Mouse (Mus musculus): ENCODE results near the gene Usp5.
"Not testable (repeated sequence)": the region's sequence is repeated elsewhere in the genome, so short reads cannot be mapped to it uniquely, and the experiment has no call there.

The Usp5 gene

GRCm38 (mm10) chr6:124811701-124812560 lies 17.4 kb downstream of the Usp5 start:
- DNase-seq, result no peak

GRCm38 (mm10) chr6:124811403-124811665 lies 17.9 kb downstream of the Usp5 start:
- no peak for DNase-seq

GRCm38 (mm10) chr6:124810566-124811402 lies 18.5 kb downstream of the Usp5 start:
- DNase-seq, result not testable (repeated sequence)

- DNase-seq, result peak; percentile 29 to 49
Observed at GRCm38 (mm10) chr6:124809775-124810538, 19.3 kb downstream of the Usp5 start.

- DNase-seq, result peak; percentile 90 to 93
Observed at GRCm38 (mm10) chr6:124809052-124809774, 20.1 kb downstream of the Usp5 start.

GRCm38 (mm10) chr6:124808358-124809012 lies 20.8 kb downstream of the Usp5 start, which contains the start of gene Spsb2:
Gene Spsb2, plus strand, starts transcription at chr6:124808661.
- DNase-seq, result peak; percentile 76 to 79

GRCm38 (mm10) chr6:124807986-124808357 lies 21.3 kb downstream of the Usp5 start:
- DNase-seq, result peak in 1 of 2 experiments; percentile 14

- peak in 1 of 2 experiments; percentile 15 for DNase-seq
Observed at GRCm38 (mm10) chr6:124807366-124807765, 21.9 kb downstream of the Usp5 start.

- DNase-seq, result peak in 1 of 2 experiments; percentile 33
Observed at GRCm38 (mm10) chr6:124806446-124807140, 22.7 kb downstream of the Usp5 start.

- peak; percentile 94 to 97 for DNase-seq
Observed at GRCm38 (mm10) chr6:124805341-124806321, 23.7 kb downstream of the Usp5 start.

- DNase-seq, result no peak
Observed at GRCm38 (mm10) chr6:124804341-124804740, 24.9 kb downstream of the Usp5 start.

- not testable (repeated sequence) for DNase-seq
Observed at GRCm38 (mm10) chr6:124803691-124804090, 25.6 kb downstream of the Usp5 start.

- no peak for DNase-seq
Observed at GRCm38 (mm10) chr6:124803061-124803460, 26.2 kb downstream of the Usp5 start.

- not testable (repeated sequence) for DNase-seq
Observed at GRCm38 (mm10) chr6:124802400-124802799, 26.9 kb downstream of the Usp5 start.

- DNase-seq, result no peak
Observed at GRCm38 (mm10) chr6:124796200-124796599, 33.1 kb downstream of the Usp5 start.

GRCm38 (mm10) chr6:124795781-124796180 lies 33.5 kb downstream of the Usp5 start:
- DNase-seq, result no peak

- DNase-seq, result no peak
Observed at GRCm38 (mm10) chr6:124791911-124792310, 37.4 kb downstream of the Usp5 start.

- no peak for DNase-seq
Observed at GRCm38 (mm10) chr6:124790121-124790520, 39.2 kb downstream of the Usp5 start.

GRCm38 (mm10) chr6:124789519-124789918 lies 39.8 kb downstream of the Usp5 start:
- no peak for DNase-seq

GRCm38 (mm10) chr6:124787722-124788121 lies 41.6 kb downstream of the Usp5 start:
- DNase-seq, result peak; percentile 63 to 65
